Mouse (Mus musculus) lung, postnatal 0 days (tissue): ENCODE results near the gene Atg7.
A peak's percentile ranks its signal among the peaks of the same experiment; 100 is the strongest.

Experiments
- CTCF ChIP-seq: IDR thresholded peaks from 2 replicates; pipeline ENCODE4 v1.5.1; 2016; ENCODE audit warnings: antibody characterized with exemption, mild to moderate bottlenecking
- EP300 ChIP-seq: IDR thresholded peaks from 2 replicates; pipeline ENCODE4 v1.6.1; 2016; ENCODE audit warnings: antibody characterized with exemption, mild to moderate bottlenecking, control low read depth

DNA sequence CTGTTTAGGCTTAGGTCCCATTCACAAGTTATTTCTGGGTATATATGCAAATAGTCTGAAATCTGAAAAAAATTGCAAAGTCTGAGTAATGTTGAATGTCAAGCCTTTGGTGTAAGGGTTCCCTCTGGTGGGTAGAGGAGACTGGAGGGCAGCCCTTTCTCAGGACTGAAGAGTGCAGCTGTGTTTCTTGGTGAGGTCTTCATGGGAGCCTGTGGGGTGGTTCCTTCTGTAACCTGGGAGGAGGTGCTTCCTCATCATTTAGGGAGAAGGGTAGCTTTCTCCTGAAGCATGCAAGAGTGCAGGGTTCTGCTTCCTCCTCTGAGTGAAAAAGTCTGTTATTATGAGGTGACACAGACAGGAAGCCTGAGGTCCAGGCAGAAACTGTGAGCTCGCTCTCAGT is 40.8 kb downstream of the Atg7 start:
- no peak for TF ChIP-seq EP300
- TF ChIP-seq CTCF = peak; percentile 63
